Mouse (Mus musculus): ENCODE results near the gene Ptpn13.

Gene Ptpn13

GRCm38 (mm10) chr5:103490964-103491363 is 66.0 kb downstream of the Ptpn13 start:
- CTCF ChIA-PET: no interaction called here
- POLR2A ChIA-PET: interaction anchor here in 1 of 4 experiments (1.0 kb wide), 1 partner anchor 23 kb away, joined by 7 read pairs; no protein-coding TSS in a partner anchor

GRCm38 (mm10) chr5:103491788-103492187 is 66.8 kb downstream of the Ptpn13 start:
- ChIA-PET POLR2A (interaction anchor here in 1 of 4 experiments (1.0 kb wide), 1 partner anchor 22 kb away, joined by 7 read pairs; no protein-coding TSS in a partner anchor), CTCF (no interaction called here)

GRCm38 (mm10) chr5:103497061-103497460 is 72.1 kb downstream of the Ptpn13 start:
- ChIA-PET POLR2A (interaction anchor here in 1 of 4 experiments (0.7 kb wide), 1 partner anchor 392 kb away, joined by 4 read pairs; no protein-coding TSS in a partner anchor), CTCF (interaction anchor here in 1 of 4 experiments (0.7 kb wide), 1 partner anchor 204 kb away, joined by 3 read pairs; no protein-coding TSS in a partner anchor)

- CTCF ChIA-PET: no interaction called here
- POLR2A ChIA-PET: no interaction called here
These were observed 72.5 kb downstream of the Ptpn13 start for GRCm38 (mm10) chr5:103497480-103497879.

- POLR2A ChIA-PET: no interaction called here
- CTCF ChIA-PET: no interaction called here
These were observed 74.3 kb downstream of the Ptpn13 start for GRCm38 (mm10) chr5:103499305-103499704.

GRCm38 (mm10) chr5:103501076-103501475 is 76.1 kb downstream of the Ptpn13 start:
- CTCF ChIA-PET: no interaction called here
- POLR2A ChIA-PET: no interaction called here

- POLR2A ChIA-PET: no interaction called here
- CTCF ChIA-PET: no interaction called here
These were observed 76.8 kb downstream of the Ptpn13 start for GRCm38 (mm10) chr5:103501839-103502238.

GRCm38 (mm10) chr5:103513162-103513561 is 88.2 kb downstream of the Ptpn13 start:
- POLR2A ChIA-PET: no interaction called here

GRCm38 (mm10) chr5:103514441-103514840 is 89.4 kb downstream of the Ptpn13 start:
- ChIA-PET CTCF (no interaction called here), POLR2A (interaction anchor here in 1 of 4 experiments (1.1 kb wide), 1 partner anchor 23 kb away, joined by 7 read pairs; no protein-coding TSS in a partner anchor)

More at GRCm38 (mm10) chr5:103513162-103513561, 88.2 kb downstream of the Ptpn13 start:
- CTCF ChIA-PET: interaction anchor here in 1 of 4 experiments (0.5 kb wide), 1 partner anchor 25 kb away, joined by 3 read pairs; no protein-coding TSS in a partner anchor

GRCm38 (mm10) chr5:103515876-103516275 is 90.9 kb downstream of the Ptpn13 start:
- ChIA-PET CTCF (no interaction called here), POLR2A (no interaction called here)

- ChIA-PET CTCF (no interaction called here), POLR2A (interaction anchor here in 1 of 4 experiments (1.8 kb wide), 1 partner anchor 24 kb away, joined by 5 read pairs; no protein-coding TSS in a partner anchor)
These were observed 91.6 kb downstream of the Ptpn13 start for GRCm38 (mm10) chr5:103516555-103516954.

GRCm38 (mm10) chr5:103517641-103518040 is 92.6 kb downstream of the Ptpn13 start:
- POLR2A ChIA-PET: interaction anchor here in 1 of 4 experiments (0.6 to 1.8 kb wide), 2 partner anchors 23 to 138 kb away, joined by 5 read pairs; partner anchors contain the start of gene 1700016H13Rik
- CTCF ChIA-PET: no interaction called here

GRCm38 (mm10) chr5:103518797-103519468 is 93.9 kb downstream of the Ptpn13 start:
- ChIA-PET POLR2A (interaction anchor here in 1 of 4 experiments (0.5 to 0.9 kb wide), 2 partner anchors 64 to 125 kb away, joined by 3 to 10 read pairs; no protein-coding TSS in a partner anchor), CTCF (no interaction called here)

GRCm38 (mm10) chr5:103522371-103522770 is 97.4 kb downstream of the Ptpn13 start:
- POLR2A ChIA-PET: no interaction called here
- CTCF ChIA-PET: no interaction called here

GRCm38 (mm10) chr5:103526668-103527436 is 101.9 kb downstream of the Ptpn13 start:
- ChIA-PET POLR2A (no interaction called here), CTCF (interaction anchor here in 1 of 4 experiments (1.0 kb wide), 1 partner anchor 150 kb away, joined by 3 read pairs; no protein-coding TSS in a partner anchor)

- ChIA-PET CTCF (no interaction called here), POLR2A (no interaction called here)
These were observed 102.4 kb downstream of the Ptpn13 start for GRCm38 (mm10) chr5:103527437-103527718.

GRCm38 (mm10) chr5:103530214-103530613 is 105.2 kb downstream of the Ptpn13 start:
- POLR2A ChIA-PET: interaction anchor here in 1 of 4 experiments (1.1 kb wide), 1 partner anchor 50 kb away, joined by 3 read pairs; no protein-coding TSS in a partner anchor
- CTCF ChIA-PET: interaction anchor here in 1 of 4 experiments (0.6 kb wide), 1 partner anchor 1558 kb away, joined by 3 read pairs; no protein-coding TSS in a partner anchor

- ChIA-PET POLR2A (interaction anchor here in 1 of 4 experiments (0.6 kb wide), 1 partner anchor 78 kb away, joined by 3 read pairs; no protein-coding TSS in a partner anchor), CTCF (interaction anchor here in 1 of 4 experiments (0.6 kb wide), 1 partner anchor 20 kb away, joined by 3 read pairs; no protein-coding TSS in a partner anchor)
These were observed 107.9 kb downstream of the Ptpn13 start for GRCm38 (mm10) chr5:103532841-103533390.

GRCm38 (mm10) chr5:103534454-103534853 is 109.5 kb downstream of the Ptpn13 start:
- CTCF ChIA-PET: no interaction called here
- POLR2A ChIA-PET: no interaction called here

- POLR2A ChIA-PET: interaction anchor here in 1 of 4 experiments (1.4 kb wide), 1 partner anchor 8 kb away, joined by 3 read pairs; no protein-coding TSS in a partner anchor
- CTCF ChIA-PET: no interaction called here
These were observed 112.4 kb downstream of the Ptpn13 start for GRCm38 (mm10) chr5:103537429-103537828.

All from embryonic stem cell, embryonic (primary cell).